Mouse (Mus musculus) CH12.LX (cell line): Measurements from ENCODE around the gene Ms4a5.

Experiments
- BHLHE40 ChIP-seq: IDR thresholded peaks from 2 replicates; pipeline ENCODE4 v1.6.1; 2011; ENCODE audit warnings: mild to moderate bottlenecking, low read depth, low read length, improper control_type of control experiment
- CTCF ChIP-seq, 2 experiments: IDR thresholded peaks in 1 of 2; conservative IDR thresholded peaks in 1 of 2; 2 replicates each; pipeline ENCODE4 v1.5.1; 2011 to 2012; ENCODE audit warnings: low read depth in 2 of 2, low read length in 2 of 2, improper control_type of control experiment in 1 of 2, inconsistent platforms in 1 of 2, mild to moderate bottlenecking in 1 of 2, moderate library complexity in 1 of 2
- RAD21 ChIP-seq: IDR thresholded peaks from 2 replicates; pipeline ENCODE4 v1.6.1; 2011; ENCODE audit warnings: low read depth, mild to moderate bottlenecking, low read length, improper control_type of control experiment, moderate library complexity
- SIN3A ChIP-seq: IDR thresholded peaks from 2 replicates; pipeline ENCODE4 v1.6.1; 2012; ENCODE audit warnings: low read length, improper control_type of control experiment, inconsistent platforms
- UBTF ChIP-seq: IDR thresholded peaks from 2 replicates; pipeline ENCODE4 v1.6.1; 2012; ENCODE audit warnings: low read depth, mild to moderate bottlenecking, inconsistent platforms, low read length, improper control_type of control experiment, moderate library complexity
- USF1 ChIP-seq: IDR thresholded peaks from 2 replicates; pipeline ENCODE4 v1.6.1; 2014; ENCODE audit warnings: low read depth, mild to moderate bottlenecking, inconsistent platforms, low read length, improper control_type of control experiment
- ZKSCAN1 ChIP-seq: IDR thresholded peaks from 2 replicates; pipeline ENCODE4 v1.6.1; 2012; ENCODE audit warnings: low read depth, inconsistent platforms, low read length, improper control_type of control experiment, borderline replicate concordance

GRCm38 (mm10) chr19:11298939-11299338, 15.3 kb upstream of the Ms4a5 start:
- TF ChIP-seq BHLHE40, result no peak
- no peak for TF ChIP-seq CTCF (conservative IDR thresholded peaks at IDR 0.05 in 1 of 2, IDR thresholded peaks at IDR 0.05 in 1 of 2; ENCODE audit: low read depth in 2 of 2, low read length in 2 of 2)
- no peak for TF ChIP-seq UBTF
- no peak for TF ChIP-seq ZKSCAN1
- TF ChIP-seq RAD21, result no peak
- no peak for TF ChIP-seq SIN3A
- no peak for TF ChIP-seq USF1
